Mouse (Mus musculus): ENCODE results near the gene Fosl1.

DNA sequence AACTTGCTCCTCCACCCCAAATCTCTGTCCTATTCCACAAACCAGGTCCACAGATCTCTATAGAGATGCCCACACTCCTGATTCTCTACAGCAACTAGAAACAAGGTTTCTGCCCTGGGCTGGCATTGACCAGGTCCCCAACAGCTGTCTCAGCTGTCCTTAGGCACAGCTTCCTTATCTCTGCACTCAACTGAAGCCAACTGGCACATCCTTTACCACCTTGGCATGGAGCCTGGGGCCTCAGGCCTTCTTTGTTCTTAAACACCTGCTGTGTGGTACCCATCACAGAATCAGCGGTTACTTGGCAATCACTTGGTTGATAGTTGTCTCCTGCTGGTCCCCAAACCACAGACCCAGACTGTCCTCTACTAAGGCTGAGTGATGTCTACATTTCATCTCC lies 16.9 kb upstream of the Fosl1 start:
- no peak for TF ChIP-seq CTCF (IDR thresholded peaks at IDR 0.05; ENCODE audit: insufficient read depth, low read length)
- no peak for TF ChIP-seq POLR2A (IDR thresholded peaks at IDR 0.05; ENCODE audit: borderline replicate concordance, extremely low read depth, low read depth, low read length)

Data from lung, adult 2 months (tissue).